Mouse (Mus musculus): ENCODE results near the gene Avpr1a. TPM values are rescaled to one million over a fixed set of nuclear protein-coding genes. Genes with fewer than 3 reads are reported as not detected.

The Avpr1a gene
- 1 to 10 TPM; 1.4 to 2.2 TPM for total RNA-seq (2021)
- polyA plus RNA-seq (2012; rRNA removed) = 0.90 and 0.97 TPM in 2 replicates
- long read RNA-seq, partial matches to known transcripts = 0 of 3 reads
- long read RNA-seq, other reads (novel, unspliced or antisense) = 0 of 3 reads

DNA sequence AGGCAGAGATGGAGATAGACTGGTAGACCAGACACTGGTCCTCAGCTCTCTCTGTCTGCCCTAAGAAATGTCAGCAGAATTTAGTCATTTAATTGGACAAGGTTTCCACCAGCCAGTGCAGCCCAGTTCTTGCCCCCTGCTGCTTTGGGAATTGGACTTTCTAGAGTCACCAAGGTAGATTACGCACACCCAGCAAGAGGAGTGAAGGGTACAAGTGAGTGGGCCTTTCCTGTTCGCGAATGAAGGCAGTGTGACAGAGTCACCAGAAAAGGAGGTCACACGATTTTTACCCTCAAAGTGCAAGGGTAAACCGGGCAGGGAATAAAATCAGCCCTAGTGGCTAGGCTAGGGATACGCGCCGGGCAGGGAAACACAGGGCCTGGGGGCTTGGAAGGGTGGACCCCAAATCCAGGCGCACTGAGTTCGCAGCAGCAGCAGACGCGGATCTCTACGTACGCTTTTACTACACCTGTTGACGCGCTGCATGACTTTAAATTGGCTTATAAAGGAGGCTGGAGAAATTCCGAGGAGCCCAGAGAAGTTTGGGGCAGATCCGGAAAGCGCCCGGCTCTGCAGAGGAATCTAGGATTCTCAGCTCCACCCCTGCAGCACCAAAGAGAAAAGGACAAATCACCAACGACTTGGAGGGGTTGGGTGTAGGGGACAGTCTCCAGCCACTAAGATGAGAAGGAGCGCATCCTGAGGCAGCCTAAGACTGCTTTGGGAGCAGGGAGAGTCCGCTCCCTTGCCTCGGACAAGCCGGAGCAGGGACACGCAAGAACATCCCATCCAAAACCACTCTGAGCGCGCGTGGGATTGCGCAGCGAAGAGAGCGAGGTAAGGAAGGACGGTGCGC, at the start of gene Avpr1a:
Avpr1a (plus strand) TSS at position 639 of the 856 bp plus-strand sequence.
- DNase-seq = peak in 1 of 2 experiments; percentile 18
- TF ChIP-seq EP300 (IDR thresholded peaks at IDR 0.05; ENCODE audit: insufficient read depth, low read depth, low read length) (no peak), POLR2A (IDR thresholded peaks at IDR 0.05; ENCODE audit: insufficient read depth, low read depth, low read length) (peak; percentile 49; the same call in 1 of the 2 replicates), CTCF (IDR thresholded peaks at IDR 0.05) (0 out of 2 replicates have a peak, but pooled peaks have one; percentile 4)
- Histone ChIP-seq H3K4me3 (peak within 1 kb of the TSS; percentile 47), H3K27ac (peak within 1 kb of the TSS; percentile 31; the same call in 1 of the 2 replicates), H3K4me1 (ENCODE audit: control insufficient read depth, insufficient read depth, low read length) (no peaks in the 10 kb centered on the region; the same call in 1 of the 2 replicates), H3K9ac (ENCODE audit: low read depth, low read length) (peak within 1 kb of the TSS; percentile 46), H3K36me3 (ENCODE audit: control insufficient read depth, insufficient read depth, low read length) (no peaks in the 10 kb centered on the region), H3K27me3 (ENCODE audit: control insufficient read depth, insufficient read depth, low read length) (peaks cover 13% of the 10 kb centered on the region), H3K79me2 (replicated peaks; ENCODE audit: control insufficient read depth, insufficient read depth, low read length) (no peaks in the 10 kb centered on the region)
- intact Hi-C loops (cut with DNase I) = loop anchor here (5.0 to 10.0 kb wide), 4 partner anchors 79 to 341 kb away; no protein-coding TSS in a partner anchor
- WGBS = 9% methylated on average over 34 of the region's 34 CpGs

GRCm38 (mm10) chr10:122402270-122402669, 46.0 kb upstream of the Avpr1a start:
- H3K79me2 ChIP-seq (replicated peaks; ENCODE audit: control insufficient read depth, insufficient read depth, low read length) = no peaks in the 10 kb centered on the region
- DNase-seq = no peak
- H3K9ac ChIP-seq (ENCODE audit: low read depth, low read length) = no peak overlapping the region
- intact Hi-C loops (cut with DNase I) = no loop called here
- TF ChIP-seq POLR2A (IDR thresholded peaks at IDR 0.05; ENCODE audit: insufficient read depth, low read depth, low read length) = no peak
- TF ChIP-seq EP300 (IDR thresholded peaks at IDR 0.05; ENCODE audit: insufficient read depth, low read depth, low read length) = no peak
- TF ChIP-seq CTCF (IDR thresholded peaks at IDR 0.05) = no peak
- no peaks in the 10 kb centered on the region for H3K27me3 ChIP-seq (ENCODE audit: control insufficient read depth, insufficient read depth, low read length)
- H3K36me3 ChIP-seq (ENCODE audit: control insufficient read depth, insufficient read depth, low read length) = no peaks in the 10 kb centered on the region
- no peak overlapping the region for H3K4me3 ChIP-seq
- H3K4me1 ChIP-seq (ENCODE audit: control insufficient read depth, insufficient read depth, low read length) = no peaks in the 10 kb centered on the region
- H3K27ac ChIP-seq = no peak overlapping the region
- WGBS = 44% methylated on average over 1 of the region's 1 CpGs

DNA sequence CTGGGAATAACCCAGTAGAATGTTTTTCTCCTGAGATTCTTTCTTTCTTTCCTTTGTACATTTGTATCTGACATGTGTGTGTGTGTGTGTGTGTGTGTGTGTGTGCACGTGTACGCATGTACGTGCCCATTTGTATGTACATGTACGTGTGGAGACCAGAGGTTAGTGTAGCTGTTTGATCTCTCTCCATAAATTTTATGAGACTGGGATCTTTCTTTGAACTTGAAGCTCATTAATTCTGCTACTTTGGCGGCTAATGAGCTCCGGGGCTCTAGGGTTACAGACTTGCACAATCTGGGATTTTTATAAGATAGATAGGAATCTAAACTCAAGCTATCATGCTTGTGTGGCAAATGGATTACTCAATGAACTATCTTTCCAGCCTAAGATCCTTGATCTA, 42.0 kb upstream of the Avpr1a start:
- TF ChIP-seq EP300 (IDR thresholded peaks at IDR 0.05; ENCODE audit: insufficient read depth, low read depth, low read length) (no peak), CTCF (IDR thresholded peaks at IDR 0.05) (no peak), POLR2A (IDR thresholded peaks at IDR 0.05; ENCODE audit: insufficient read depth, low read depth, low read length) (no peak)
- H3K36me3 ChIP-seq (ENCODE audit: control insufficient read depth, insufficient read depth, low read length) = no peaks in the 10 kb centered on the region
- no peak overlapping the region for H3K4me3 ChIP-seq
- intact Hi-C loops (cut with DNase I) = no loop called here
- no peak for DNase-seq
- 92% methylated on average over 6 of the region's 6 CpGs for WGBS
- H3K9ac ChIP-seq (ENCODE audit: low read depth, low read length) = no peak overlapping the region
- no peaks in the 10 kb centered on the region for H3K79me2 ChIP-seq (replicated peaks; ENCODE audit: control insufficient read depth, insufficient read depth, low read length)
- no peaks in the 10 kb centered on the region for H3K27me3 ChIP-seq (ENCODE audit: control insufficient read depth, insufficient read depth, low read length)
- H3K27ac ChIP-seq = no peak overlapping the region
- H3K4me1 ChIP-seq (ENCODE audit: control insufficient read depth, insufficient read depth, low read length) = no peaks in the 10 kb centered on the region

- Histone ChIP-seq H3K27ac (no peak overlapping the region), H3K27me3 (ENCODE audit: control insufficient read depth, insufficient read depth, low read length) (no peaks in the 10 kb centered on the region), H3K9ac (ENCODE audit: low read depth, low read length) (no peak overlapping the region), H3K79me2 (replicated peaks; ENCODE audit: control insufficient read depth, insufficient read depth, low read length) (no peaks in the 10 kb centered on the region), H3K36me3 (ENCODE audit: control insufficient read depth, insufficient read depth, low read length) (no peaks in the 10 kb centered on the region), H3K4me3 (no peak overlapping the region), H3K4me1 (ENCODE audit: control insufficient read depth, insufficient read depth, low read length) (no peaks in the 10 kb centered on the region)
- intact Hi-C loops (cut with DNase I) = no loop called here
- TF ChIP-seq EP300 (IDR thresholded peaks at IDR 0.05; ENCODE audit: insufficient read depth, low read depth, low read length) = no peak
- no peak for TF ChIP-seq CTCF (IDR thresholded peaks at IDR 0.05)
- no peak for TF ChIP-seq POLR2A (IDR thresholded peaks at IDR 0.05; ENCODE audit: insufficient read depth, low read depth, low read length)
- 66% methylated on average over 7 of the region's 7 CpGs for WGBS
- peak in 1 of 2 experiments; percentile 4 for DNase-seq
Observed at GRCm38 (mm10) chr10:122408697-122409409, 39.4 kb upstream of the Avpr1a start.

DNA sequence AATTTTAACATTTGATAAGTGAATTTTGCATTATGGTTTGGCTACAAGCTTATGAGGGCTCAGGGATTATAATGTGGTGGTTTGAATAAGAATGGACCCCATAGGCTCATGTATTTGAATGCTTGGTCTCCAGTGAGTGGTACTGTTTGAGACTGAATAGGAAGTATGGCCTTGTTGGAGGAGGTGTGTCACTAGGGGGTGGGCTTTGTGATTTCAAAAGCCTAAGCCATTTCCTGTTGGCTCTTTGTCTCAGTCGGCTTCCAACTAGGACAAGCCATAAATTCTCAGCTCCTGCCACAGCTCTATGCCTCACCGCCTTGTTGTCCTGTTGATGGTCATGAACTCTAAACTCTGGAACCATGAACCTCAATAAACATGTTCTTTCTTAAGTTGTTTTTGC, 37.5 kb upstream of the Avpr1a start:
- intact Hi-C loops (cut with DNase I) = no loop called here
- DNase-seq = no peak
- H3K36me3 ChIP-seq (ENCODE audit: control insufficient read depth, insufficient read depth, low read length) = no peaks in the 10 kb centered on the region
- no peak for TF ChIP-seq CTCF (IDR thresholded peaks at IDR 0.05)
- TF ChIP-seq EP300 (IDR thresholded peaks at IDR 0.05; ENCODE audit: insufficient read depth, low read depth, low read length) = no peak
- TF ChIP-seq POLR2A (IDR thresholded peaks at IDR 0.05; ENCODE audit: insufficient read depth, low read depth, low read length) = no peak
- H3K79me2 ChIP-seq (replicated peaks; ENCODE audit: control insufficient read depth, insufficient read depth, low read length) = no peaks in the 10 kb centered on the region
- 56% methylated on average over 2 of the region's 2 CpGs for WGBS
- H3K27ac ChIP-seq = no peak overlapping the region
- no peak overlapping the region for H3K4me3 ChIP-seq
- H3K27me3 ChIP-seq (ENCODE audit: control insufficient read depth, insufficient read depth, low read length) = no peaks in the 10 kb centered on the region
- H3K9ac ChIP-seq (ENCODE audit: low read depth, low read length) = no peak overlapping the region
- no peaks in the 10 kb centered on the region for H3K4me1 ChIP-seq (ENCODE audit: control insufficient read depth, insufficient read depth, low read length)
